Mouse (Mus musculus): ENCODE data around the gene Pole4.

GRCm38 (mm10) chr6:82705221-82705620, at the start of gene Pole4:
- TF ChIP-seq POLR2A (IDR thresholded peaks at IDR 0.05; ENCODE audit: borderline replicate concordance, control insufficient read depth, low read depth, low read length) (no peak), CTCF (IDR thresholded peaks at IDR 0.05; ENCODE audit: control insufficient read depth, insufficient read depth, low read length) (no peak)
